Mouse (Mus musculus) midbrain, embryonic 16.5 days (tissue): ENCODE data around the gene Hoxa9. TPM values are rescaled to one million over a fixed set of nuclear protein-coding genes. Genes with fewer than 3 reads are reported as not detected.

Experiments used
- ATAC-seq: fragments of 200-750 bp; cut with Nextera tagmentation; 2 replicates; pipeline ENCODE4 v1.8.0; 2017; ENCODE audit warnings: moderate TSS enrichment
- H3K27ac ChIP-seq: fragments of 300-500 bp; sonication (generic); 2 replicates; pipeline ENCODE4 v1.5.1; 2014; ENCODE audit warnings: mild to moderate bottlenecking, low read length, mixed read lengths
- H3K27me3 ChIP-seq: fragments of 300-500 bp; sonication (generic); 2 replicates; pipeline ENCODE4 v1.6.1; 2014; ENCODE audit warnings: low read depth, low read length, mixed read lengths; ENCODE audit not compliant: control insufficient read depth, insufficient read depth
- H3K36me3 ChIP-seq: fragments of 300-500 bp; sonication (generic); 2 replicates; pipeline ENCODE4 v1.6.1; 2014; ENCODE audit warnings: mild to moderate bottlenecking, low read length, moderate library complexity, mixed read lengths; ENCODE audit not compliant: control insufficient read depth, insufficient read depth
- H3K4me1 ChIP-seq: fragments of 300-500 bp; sonication (generic); 2 replicates; pipeline ENCODE4 v1.6.1; 2014; ENCODE audit warnings: mild to moderate bottlenecking, low read length, mixed read lengths; ENCODE audit not compliant: control insufficient read depth, insufficient read depth
- H3K4me2 ChIP-seq: fragments of 300-500 bp; sonication (generic); 2 replicates; pipeline ENCODE4 v1.6.1; 2014; ENCODE audit warnings: mild to moderate bottlenecking, low read length, mixed read lengths
- H3K4me3 ChIP-seq: fragments of 300-500 bp; sonication (generic); 2 replicates; pipeline ENCODE4 v1.5.1; 2014; ENCODE audit warnings: low read depth, mild to moderate bottlenecking, low read length, moderate library complexity, mixed read lengths
- H3K9ac ChIP-seq: fragments of 300-500 bp; sonication (generic); 2 replicates; pipeline ENCODE4 v1.6.1; 2014; ENCODE audit warnings: low read depth, low read length, mixed read lengths
- H3K9me3 ChIP-seq: fragments of 300-500 bp; sonication (generic); replicated peaks from 2 replicates; pipeline ENCODE4 v1.6.1; 2014; ENCODE audit warnings: mild to moderate bottlenecking, low read length, mixed read lengths; ENCODE audit not compliant: control insufficient read depth, poor library complexity, severe bottlenecking
- WGBS: fragments of 180-500 bp; shearing (Covaris S2); extraction: QIAGEN DNeasy Blood & Tissue Kit; methylation state at CpG from one replicate; pipeline ENCODE4 v1.1.7; 2014; 5-methylcytosine and 5-hydroxymethylcytosine counted together
- polyA plus RNA-seq: library from polyadenylated mRNA; unstranded; fragments of >200 nt; fragmentation: Nextera tagmentation; extraction: Ambion mirVana; gene quantifications from 2 replicates; pipeline ENCODE4 v1.2.1, GENCODE M21; 2015

Hoxa9 gene
- polyA plus RNA-seq, 1 experiment from 2014 or later = not detected

DNA sequence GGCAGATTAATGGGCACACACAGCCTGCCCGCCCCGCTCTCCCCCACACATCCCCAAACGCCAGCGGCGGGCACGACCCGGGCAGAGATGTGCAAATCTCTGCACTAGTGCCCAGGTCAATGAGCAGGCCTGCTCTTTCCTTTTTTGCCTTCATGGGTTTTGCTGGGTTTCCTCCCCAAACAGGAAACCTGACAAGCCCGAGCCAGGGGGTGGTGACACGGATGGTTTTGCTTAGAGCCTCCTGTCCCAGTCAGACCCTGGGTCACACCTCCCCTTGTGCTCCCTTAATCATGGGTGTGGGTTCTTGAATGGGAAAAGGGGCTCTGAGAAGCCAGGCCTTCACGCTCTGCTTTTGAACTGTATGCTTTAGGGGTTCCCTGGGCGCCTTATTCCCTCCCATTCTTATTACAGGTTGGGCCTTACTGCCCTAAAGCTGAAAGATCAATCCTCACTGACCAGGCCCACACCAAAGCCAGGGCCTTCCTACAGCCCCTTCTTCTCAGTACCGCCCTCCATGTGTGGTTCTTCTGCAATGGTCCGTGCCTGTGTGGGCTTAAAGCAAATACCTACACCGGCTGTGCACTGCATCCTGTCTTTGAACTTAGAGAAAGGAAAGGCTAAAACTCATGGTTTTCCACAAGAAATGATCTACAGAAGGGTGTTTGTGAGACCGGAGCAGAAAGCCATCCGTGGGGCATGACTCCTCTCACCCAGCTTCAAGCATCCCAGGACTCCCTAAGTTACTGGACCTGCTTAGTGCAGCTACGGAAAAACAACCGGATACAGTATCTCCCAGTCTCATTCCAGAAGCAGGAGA is 21.8 kb downstream of the Hoxa9 start:
- H3K27ac ChIP-seq = no peak overlapping the region
- 3% methylated on average over 18 of the region's 18 CpGs for WGBS

DNA sequence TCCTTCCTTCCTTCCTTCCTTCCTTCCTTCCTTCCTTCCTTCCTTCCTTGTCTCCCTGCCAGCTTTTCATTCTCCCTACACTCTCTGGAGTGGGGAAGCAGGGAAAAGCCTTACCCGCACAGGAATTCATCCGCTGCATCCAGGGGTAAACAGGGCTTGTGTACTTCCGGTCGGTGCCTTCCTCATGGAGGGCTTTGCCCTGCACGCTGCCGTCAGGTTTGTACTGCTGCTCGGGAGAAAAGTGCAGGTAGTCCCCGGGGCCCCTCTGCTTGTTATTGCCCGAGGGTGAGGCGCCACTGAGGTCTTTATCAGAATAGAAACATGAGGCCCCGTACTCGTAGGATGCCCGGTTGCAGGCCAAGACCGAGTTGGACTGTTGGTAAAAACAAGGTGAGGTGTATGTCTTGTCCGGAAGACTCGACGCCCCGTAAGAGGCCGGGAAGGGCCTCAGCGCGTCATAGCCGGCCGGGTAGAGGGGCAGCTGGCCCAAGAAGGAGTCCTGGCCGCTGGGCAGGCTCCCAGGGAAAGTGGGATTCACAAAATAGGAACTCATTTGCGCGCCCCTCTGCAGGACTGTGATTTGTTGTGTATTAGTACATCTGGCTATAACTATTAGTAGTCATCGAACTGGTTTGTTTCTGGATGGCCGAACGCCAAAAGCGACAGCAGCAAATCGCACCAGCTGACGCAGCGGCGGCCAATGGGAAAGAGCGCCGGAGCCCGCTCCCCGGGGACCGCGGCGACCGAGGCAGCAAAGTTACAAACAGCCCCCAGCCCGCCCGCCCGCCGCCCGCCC is 22.6 kb downstream of the Hoxa9 start, which contains the start of gene Hoxa6:
Gene Hoxa6 (minus strand): TSS at position 651 of the 796 bp plus-strand sequence.
- Histone ChIP-seq H3K9ac (no peak within 1 kb of the TSS), H3K27ac (no peak within 1 kb of the TSS), H3K36me3 (no peaks in the 10 kb centered on the region), H3K4me2 (no peak within 1 kb of the TSS), H3K27me3 (peaks cover 86% of the 10 kb centered on the region), H3K4me3 (no peak within 1 kb of the TSS), H3K4me1 (peaks cover 5% of the 10 kb centered on the region; the same call in 1 of the 2 replicates), H3K9me3 (no peaks in the 10 kb centered on the region)
- 2% methylated on average over 45 of the region's 47 CpGs for WGBS
- ATAC-seq = no peak

More for the DNA sequence above, 21.8 kb downstream of the Hoxa9 start:
- H3K36me3 ChIP-seq = no peaks in the 10 kb centered on the region
- H3K4me1 ChIP-seq = peaks cover 2% of the 10 kb centered on the region; the same call in 1 of the 2 replicates
- no peaks in the 10 kb centered on the region for H3K9me3 ChIP-seq
- H3K27me3 ChIP-seq = peaks cover 86% of the 10 kb centered on the region
- no peak overlapping the region for H3K4me2 ChIP-seq
- ATAC-seq = no peak
- no peak overlapping the region for H3K9ac ChIP-seq
- no peak overlapping the region for H3K4me3 ChIP-seq

DNA sequence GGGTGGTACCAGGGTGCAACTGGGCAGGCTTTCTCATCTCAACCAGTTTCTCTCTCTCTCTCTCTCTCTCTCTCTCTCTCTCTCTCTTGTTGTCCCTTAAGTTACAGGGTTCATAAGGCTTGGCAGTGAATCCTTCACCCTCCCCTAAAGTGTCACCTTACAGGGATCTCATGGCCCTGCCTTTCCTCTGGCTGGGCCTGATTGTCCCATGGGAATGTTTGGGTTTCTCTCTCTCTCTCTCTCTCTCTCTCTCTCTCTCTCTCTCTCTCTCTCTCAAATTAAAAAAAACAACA is 23.3 kb downstream of the Hoxa9 start:
- H3K9me3 ChIP-seq = no peaks in the 10 kb centered on the region
- ATAC-seq = no peak
- no peaks in the 10 kb centered on the region for H3K36me3 ChIP-seq
- no peak overlapping the region for H3K9ac ChIP-seq
- H3K4me2 ChIP-seq = no peak overlapping the region
- H3K4me3 ChIP-seq = no peak overlapping the region
- no peak overlapping the region for H3K27ac ChIP-seq
- peaks cover 5% of the 10 kb centered on the region; the same call in 1 of the 2 replicates for H3K4me1 ChIP-seq
- H3K27me3 ChIP-seq = peaks cover 86% of the 10 kb centered on the region

DNA sequence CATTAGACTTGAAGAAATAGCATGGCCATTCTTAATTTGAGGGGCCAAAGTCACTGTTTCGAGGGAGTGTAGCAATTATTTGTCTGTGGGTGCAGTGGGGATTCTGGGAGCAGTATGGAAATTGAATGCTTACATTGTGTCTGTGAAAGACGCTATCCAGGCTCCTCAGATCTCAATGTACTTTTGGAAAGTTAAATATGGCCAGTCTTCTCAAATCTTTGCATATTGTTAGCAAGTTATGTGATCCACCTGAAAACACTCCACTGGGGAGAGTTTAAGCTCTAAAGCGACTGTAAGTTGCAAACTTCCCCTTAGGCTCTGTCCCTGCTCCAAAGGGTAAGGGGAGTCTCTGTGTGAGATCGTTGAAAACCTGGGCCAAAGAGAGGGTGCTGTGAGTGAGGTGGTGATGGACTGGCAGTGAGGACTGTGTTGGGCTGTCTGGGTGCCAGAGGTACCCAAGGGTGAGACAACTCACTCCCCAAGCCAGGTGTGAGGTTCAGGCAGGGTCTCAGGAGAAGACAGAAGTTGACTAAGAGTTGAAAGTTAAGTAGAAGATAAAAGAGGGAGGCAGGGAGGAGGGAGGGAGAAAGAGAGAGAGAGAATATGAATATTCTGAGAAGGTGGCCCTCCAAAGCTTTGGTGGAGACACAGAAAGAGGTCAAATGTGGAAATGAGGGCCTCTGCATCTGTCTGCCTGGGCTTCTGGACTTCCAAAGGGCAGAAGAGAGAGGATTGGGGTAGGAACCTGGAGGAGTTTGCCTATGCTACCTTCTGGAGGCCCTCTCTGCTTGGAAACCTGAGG is 23.8 kb downstream of the Hoxa9 start:
- no peak for ATAC-seq
- peaks cover 5% of the 10 kb centered on the region; the same call in 1 of the 2 replicates for H3K4me1 ChIP-seq
- no peak overlapping the region for H3K27ac ChIP-seq
- H3K4me2 ChIP-seq = no peak overlapping the region
- H3K27me3 ChIP-seq = peaks cover 85% of the 10 kb centered on the region
- no peaks in the 10 kb centered on the region for H3K36me3 ChIP-seq
- no peak overlapping the region for H3K4me3 ChIP-seq
- no peaks in the 10 kb centered on the region for H3K9me3 ChIP-seq
- 4% methylated on average over 4 of the region's 4 CpGs for WGBS
- H3K9ac ChIP-seq = no peak overlapping the region

DNA sequence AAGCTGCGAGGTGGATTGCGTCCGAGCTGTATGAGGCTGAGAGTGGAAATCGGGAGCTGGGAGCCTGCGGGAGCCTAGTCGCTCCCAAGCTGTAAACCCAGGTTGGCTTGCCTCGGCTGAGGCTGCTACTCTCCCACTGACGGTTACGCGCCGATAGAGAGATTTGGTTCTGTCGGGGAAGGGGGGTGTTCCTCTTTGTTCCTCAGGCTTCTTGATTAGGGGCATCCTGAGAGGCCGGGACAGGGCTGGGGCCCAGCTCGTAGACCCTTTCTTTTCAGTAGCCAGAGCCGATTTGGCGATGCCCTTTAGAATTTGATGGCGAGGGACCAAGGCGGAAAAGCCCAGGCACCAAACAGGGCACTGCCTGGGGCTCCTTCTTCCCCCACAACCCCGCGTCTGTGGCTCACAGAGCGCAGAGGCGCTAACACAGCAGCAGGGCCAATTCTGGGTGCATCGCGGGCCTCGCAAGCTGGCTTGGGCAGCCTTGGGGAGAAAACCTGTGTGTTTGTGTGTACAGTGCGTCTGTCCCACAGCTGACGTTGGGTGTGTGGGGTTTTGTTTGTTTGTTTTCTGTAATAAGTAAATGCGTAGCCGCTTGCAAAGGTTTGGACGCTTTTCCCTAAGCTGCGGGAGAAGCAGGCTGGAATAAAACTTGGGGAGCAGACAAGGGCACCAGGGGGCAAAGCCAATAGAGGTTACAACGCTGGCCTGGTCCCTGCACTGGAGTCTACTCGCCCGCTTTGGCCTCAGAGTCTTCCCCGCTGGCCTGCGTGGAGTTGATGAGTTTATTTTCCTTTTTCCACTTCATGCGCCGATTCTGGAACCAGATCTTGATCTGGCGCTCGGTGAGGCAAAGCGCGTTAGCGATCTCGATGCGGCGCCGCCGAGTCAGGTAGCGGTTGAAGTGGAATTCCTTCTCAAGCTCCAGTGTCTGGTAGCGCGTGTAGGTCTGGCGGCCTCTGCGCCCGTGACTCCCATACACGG is 25.0 kb downstream of the Hoxa9 start:
- under 1% methylated on average over 55 of the region's 55 CpGs for WGBS
- Histone ChIP-seq H3K4me3 (no peak overlapping the region), H3K36me3 (no peaks in the 10 kb centered on the region), H3K27me3 (peaks cover 83% of the 10 kb centered on the region), H3K9me3 (no peaks in the 10 kb centered on the region), H3K4me1 (peaks cover 3% of the 10 kb centered on the region; the same call in 1 of the 2 replicates), H3K27ac (no peak overlapping the region), H3K9ac (no peak overlapping the region), H3K4me2 (no peak overlapping the region)
- no peak for ATAC-seq

DNA sequence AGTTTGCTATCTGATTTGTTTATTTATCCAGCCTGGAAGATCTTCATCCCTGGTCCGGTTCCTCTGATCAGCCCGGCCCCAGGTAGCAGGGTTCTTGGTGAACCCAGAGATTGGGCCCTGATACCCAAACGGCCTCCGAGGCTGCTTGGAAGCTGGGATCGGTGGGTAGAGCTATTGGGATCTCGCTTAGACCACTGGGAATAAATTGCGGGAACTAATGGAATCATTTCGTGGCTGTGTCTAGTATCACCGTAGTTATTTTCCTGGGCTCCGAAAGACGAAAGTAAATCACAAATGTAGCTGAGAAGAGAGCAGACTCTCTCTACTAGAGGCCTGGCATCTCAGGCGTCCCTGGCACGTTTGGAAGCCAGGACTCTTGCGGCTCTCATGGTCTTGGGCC is 25.7 kb downstream of the Hoxa9 start:
- Histone ChIP-seq H3K36me3 (no peaks in the 10 kb centered on the region), H3K4me2 (no peak overlapping the region), H3K4me3 (no peak overlapping the region), H3K9ac (no peak overlapping the region), H3K27ac (no peak overlapping the region), H3K4me1 (peaks cover 3% of the 10 kb centered on the region; the same call in 1 of the 2 replicates), H3K9me3 (no peaks in the 10 kb centered on the region), H3K27me3 (peaks cover 85% of the 10 kb centered on the region)
- no peak for ATAC-seq
- 3% methylated on average over 14 of the region's 14 CpGs for WGBS

DNA sequence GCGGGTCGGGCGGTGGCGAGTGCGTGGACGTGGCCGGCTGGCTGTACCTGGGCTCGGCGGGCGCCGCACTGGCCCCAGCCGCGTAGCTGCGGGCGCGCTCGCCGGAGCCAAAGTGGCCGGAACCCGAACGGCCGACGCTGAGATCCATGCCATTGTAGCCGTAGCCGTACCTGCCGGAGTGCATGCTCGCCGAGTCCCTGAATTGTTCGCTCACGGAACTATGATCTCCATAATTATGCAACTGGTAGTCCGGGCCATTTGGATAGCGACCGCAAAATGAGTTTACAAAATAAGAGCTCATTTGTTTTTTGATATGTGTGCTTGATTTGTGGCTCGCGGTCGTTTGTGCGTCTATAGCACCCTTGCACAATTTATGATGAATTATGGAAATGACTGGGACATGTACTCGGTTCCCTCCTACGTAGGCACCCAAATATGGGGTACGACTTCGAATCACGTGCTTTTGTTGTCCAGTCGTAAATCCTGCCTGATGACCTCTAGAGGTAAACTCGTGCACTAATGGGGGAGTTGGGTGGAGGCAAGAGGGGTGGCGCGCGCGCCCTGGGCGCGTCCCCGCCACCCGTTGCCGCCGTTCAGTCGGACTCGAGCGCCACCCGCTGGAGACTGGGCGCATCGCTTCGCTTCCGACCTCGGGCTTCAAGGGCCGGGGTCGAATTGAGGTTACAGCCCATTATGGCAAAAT is 26.7 kb downstream of the Hoxa9 start, which contains the start of gene Hoxa5:
Gene Hoxa5 (minus strand): TSS at position 538 of the 703 bp plus-strand sequence.
- H3K27me3 ChIP-seq = peaks cover 86% of the 10 kb centered on the region
- no peak for ATAC-seq

More for the DNA sequence above, 26.7 kb downstream of the Hoxa9 start, which contains the start of gene Hoxa5:
- Histone ChIP-seq H3K4me2 (0 out of 2 replicates have a peak within 1 kb of the TSS, but pooled peaks have one; percentile 9), H3K9me3 (no peaks in the 10 kb centered on the region), H3K4me1 (peaks cover 3% of the 10 kb centered on the region; the same call in 1 of the 2 replicates), H3K4me3 (no peak within 1 kb of the TSS; the same call in 1 of the 2 replicates), H3K36me3 (no peaks in the 10 kb centered on the region), H3K9ac (no peak within 1 kb of the TSS), H3K27ac (no peak within 1 kb of the TSS)
- WGBS = under 1% methylated on average over 65 of the region's 65 CpGs
